Mouse (Mus musculus) megakaryocyte, embryonic 14.5 days (primary cell): ENCODE data around the gene Irf7.

ENCODE experiments used
- FLI1 ChIP-seq: IDR thresholded peaks from 2 replicates; pipeline ENCODE4 v1.6.1; 2012; ENCODE audit warnings: low read length, inconsistent platforms, mixed read lengths
- GATA1 ChIP-seq: IDR thresholded peaks from 3 replicates; pipeline ENCODE4 v1.6.1; 2012; ENCODE audit warnings: mixed read lengths, low read length, inconsistent platforms, borderline replicate concordance

DNA sequence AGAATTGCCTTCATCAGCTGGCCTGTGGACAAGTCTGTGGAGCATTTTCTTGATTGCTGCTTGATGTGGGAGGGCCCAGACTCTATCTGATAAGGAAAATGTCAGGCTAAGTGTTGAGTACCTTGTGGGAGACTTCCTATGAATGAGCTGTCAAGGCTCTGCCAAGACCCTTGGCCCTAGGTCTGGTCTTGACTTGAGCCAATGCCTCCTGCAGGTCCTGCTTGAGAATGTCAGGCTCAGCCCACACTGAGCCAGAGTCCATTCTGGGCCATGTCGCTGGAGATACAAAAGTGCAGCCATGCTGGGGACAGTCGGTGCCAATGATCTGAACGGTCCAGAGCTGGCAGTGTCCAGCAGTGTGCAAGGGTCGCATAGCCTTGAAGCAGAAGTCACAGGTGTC is 16.5 kb upstream of the Irf7 start:
- TF ChIP-seq GATA1 (no peak), FLI1 (no peak)
